Mouse (Mus musculus): ENCODE results near the gene Rpl32.

Gene Rpl32

GRCm38 (mm10) chr6:115767357-115767756 lies 41.2 kb downstream of the Rpl32 start:
- DNase-seq (ENCODE audit: low spot score) = no peak

DNA sequence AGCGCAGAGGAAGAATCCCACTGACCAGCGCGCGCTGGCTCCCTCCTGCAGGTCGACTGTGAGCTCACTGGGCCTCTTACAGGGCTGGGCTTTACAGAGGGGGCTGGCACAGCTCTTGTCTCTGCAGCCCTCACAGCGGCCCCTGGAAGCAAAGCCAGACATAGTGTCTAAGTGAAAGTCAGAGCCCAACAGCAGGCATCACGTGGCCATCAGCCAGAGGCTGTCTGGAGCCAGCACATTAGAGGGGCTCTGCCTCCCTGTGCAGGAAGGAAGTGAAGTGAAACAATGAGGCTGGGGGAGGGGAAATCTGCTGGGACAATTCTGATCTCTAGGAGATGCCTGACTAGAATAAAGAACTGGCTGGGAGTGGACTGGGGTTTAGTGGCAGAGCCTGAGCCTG lies 44.4 kb downstream of the Rpl32 start:
- peak; percentile 70 for DNase-seq (ENCODE audit: low spot score)

- peak; percentile 54 for DNase-seq (ENCODE audit: low spot score)
Measured at GRCm38 (mm10) chr6:115761995-115762756, 46.4 kb downstream of the Rpl32 start, which contains the start of gene Tmem40. Tmem40 (minus strand) TSS chr6:115762410.

GRCm38 (mm10) chr6:115760982-115761381 lies 47.6 kb downstream of the Rpl32 start:
- DNase-seq (ENCODE audit: low spot score) = no peak

GRCm38 (mm10) chr6:115760137-115760536 lies 48.4 kb downstream of the Rpl32 start:
- no peak for DNase-seq (ENCODE audit: low spot score)

- no peak for DNase-seq (ENCODE audit: low spot score)
Measured at GRCm38 (mm10) chr6:115759461-115759860, 49.1 kb downstream of the Rpl32 start.

DNA sequence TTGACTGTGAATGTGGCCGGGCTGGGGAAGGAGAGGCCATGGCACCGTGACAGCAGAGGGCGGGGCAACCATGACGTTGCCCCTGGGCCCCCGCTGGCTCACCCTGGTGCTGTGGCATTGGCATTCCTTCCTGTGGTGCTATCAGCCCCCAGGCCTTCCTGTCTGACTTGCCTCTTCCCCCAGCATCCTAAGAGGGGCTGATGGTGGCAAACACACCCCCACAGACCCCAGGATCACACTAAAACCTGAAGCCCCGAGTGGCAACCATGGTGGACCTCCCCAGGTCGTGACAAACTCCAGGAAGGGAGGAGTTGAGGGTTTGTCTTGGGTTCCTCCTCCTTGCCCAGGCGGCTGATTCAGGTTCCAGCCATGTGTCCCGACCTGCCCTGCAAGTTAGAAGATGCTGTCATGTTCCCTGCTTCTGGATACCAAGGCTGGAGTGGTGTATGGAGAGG lies 49.5 kb downstream of the Rpl32 start:
- no peak for DNase-seq (ENCODE audit: low spot score)

DNA sequence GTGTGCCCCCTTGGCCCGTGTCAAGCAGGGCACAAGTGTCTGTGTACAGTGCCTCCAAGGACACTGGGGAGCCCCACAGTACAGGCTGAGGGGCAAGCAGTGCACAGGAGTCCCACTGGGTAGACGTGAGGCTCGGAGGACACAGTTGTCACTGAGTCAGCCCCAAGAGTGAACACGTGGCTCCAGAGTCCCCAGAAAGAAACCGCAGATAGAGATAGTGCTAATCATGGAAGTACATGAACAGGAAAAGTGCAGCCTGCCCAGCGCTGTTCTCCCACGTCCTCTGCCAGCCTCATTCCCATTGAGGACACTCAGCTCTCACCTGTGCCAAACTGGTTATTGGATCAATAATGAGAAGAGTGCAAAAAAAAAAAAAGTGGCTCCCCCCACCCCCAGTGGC lies 53.0 kb downstream of the Rpl32 start:
- DNase-seq (ENCODE audit: low spot score) = no peak
